Mouse (Mus musculus) lung, embryonic 14.5 days (tissue): ENCODE results near the gene Gbe1. TPM values are rescaled to one million over a fixed set of nuclear protein-coding genes. Genes with fewer than 3 reads are reported as not detected.

Experiments
- ATAC-seq: fragments of 200-750 bp; cut with Nextera tagmentation; 2 replicates; pipeline ENCODE4 v1.8.0; 2017; ENCODE audit warnings: mild to moderate bottlenecking, moderate TSS enrichment, moderate library complexity; ENCODE audit not compliant: insufficient read depth
- DNase-seq: peaks from one replicate; pipeline ENCODE4 v3.0.0-alpha.2; 2015
- H3K27ac ChIP-seq: fragments of 300-500 bp; sonication (generic); 2 replicates; pipeline ENCODE4 v1.5.1; 2014; ENCODE audit warnings: low read depth, mild to moderate bottlenecking, moderate library complexity
- H3K27me3 ChIP-seq: fragments of 300-500 bp; sonication (generic); 2 replicates; pipeline ENCODE4 v1.6.1; 2014; ENCODE audit warnings: low read length, control low read depth; ENCODE audit not compliant: insufficient read depth
- H3K36me3 ChIP-seq: fragments of 300-500 bp; sonication (generic); 2 replicates; pipeline ENCODE4 v1.6.1; 2014; ENCODE audit warnings: control low read depth; ENCODE audit not compliant: insufficient read depth
- H3K4me1 ChIP-seq: fragments of 300-500 bp; sonication (generic); 2 replicates; pipeline ENCODE4 v1.6.1; 2014; ENCODE audit warnings: antibody characterized with exemption, control low read depth; ENCODE audit not compliant: insufficient read depth
- H3K4me2 ChIP-seq: fragments of 300-500 bp; sonication (generic); 2 replicates; pipeline ENCODE4 v1.6.1; 2014; ENCODE audit warnings: mild to moderate bottlenecking
- H3K4me3 ChIP-seq: fragments of 300-500 bp; sonication (generic); 2 replicates; pipeline ENCODE4 v1.5.1; 2014; ENCODE audit warnings: low read depth, low read length
- H3K9ac ChIP-seq: fragments of 300-500 bp; sonication (generic); 2 replicates; pipeline ENCODE4 v1.6.1; 2014
- H3K9me3 ChIP-seq: fragments of 300-500 bp; sonication (generic); 2 replicates; pipeline ENCODE4 v1.6.1; 2016; ENCODE audit warnings: low read depth, low read length, control low read depth
- CTCF ChIP-seq: IDR thresholded peaks from 2 replicates; pipeline ENCODE4 v1.5.1; 2016; ENCODE audit warnings: antibody characterized with exemption, low read depth
- WGBS: fragments of 180-500 bp; shearing (Covaris S2); extraction: QIAGEN DNeasy Blood & Tissue Kit; methylation state at CpG from one replicate; pipeline ENCODE4 v1.1.7; 2014; 5-methylcytosine and 5-hydroxymethylcytosine counted together
- polyA plus RNA-seq: library from polyadenylated mRNA; unstranded; fragments of >200 nt; fragmentation: Nextera tagmentation; extraction: Ambion mirVana; gene quantifications from 2 replicates; pipeline ENCODE4 v1.2.1, GENCODE M21; 2014

Gbe1 gene
- polyA plus RNA-seq, result 19.1 and 20.8 TPM in 2 replicates

DNA sequence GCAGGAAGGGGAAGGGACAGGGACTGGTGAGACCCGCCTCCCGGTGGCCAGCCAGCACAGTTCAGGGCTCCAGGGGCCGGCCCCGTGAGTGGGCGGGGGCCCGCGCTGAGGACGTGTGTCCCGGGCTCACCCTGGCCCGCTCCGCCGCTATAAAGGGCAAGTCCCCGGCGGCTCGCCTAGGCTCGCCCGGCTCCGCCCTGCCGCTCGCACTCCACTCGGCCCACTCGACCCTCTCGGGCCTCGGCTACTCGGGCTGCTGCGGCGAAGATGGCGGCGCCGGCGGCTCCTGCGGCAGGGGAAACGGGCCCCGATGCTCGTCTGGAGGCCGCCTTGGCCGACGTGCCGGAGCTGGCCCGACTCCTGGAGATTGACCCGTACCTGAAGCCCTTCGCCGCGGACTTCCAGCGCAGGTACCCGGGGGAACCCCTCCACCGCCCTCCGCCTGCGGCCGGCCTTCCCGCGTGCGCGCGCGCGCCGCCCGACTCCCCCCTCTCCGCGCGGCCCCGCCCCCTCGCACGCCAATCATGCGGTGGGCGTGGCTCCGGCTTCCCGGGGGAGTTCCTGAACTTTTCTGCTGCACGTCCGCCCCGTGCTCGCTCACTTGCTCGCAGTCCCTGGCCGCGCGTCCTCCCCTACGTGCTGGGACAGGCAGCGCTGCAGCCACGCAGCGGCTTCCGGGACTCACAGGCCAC lies at the start of gene Gbe1:
Gbe1 (plus strand) TSS at position 64 of the 692 bp plus-strand sequence.
- Histone ChIP-seq H3K4me1 (no peaks in the 10 kb centered on the region), H3K9me3 (no peaks in the 10 kb centered on the region), H3K4me3 (peak within 1 kb of the TSS; percentile 60), H3K27me3 (no peaks in the 10 kb centered on the region), H3K9ac (peak within 1 kb of the TSS; percentile 82), H3K4me2 (peak within 1 kb of the TSS; percentile 64), H3K27ac (peak within 1 kb of the TSS; percentile 92), H3K36me3 (no peaks in the 10 kb centered on the region)
- ATAC-seq (peak; percentile 99), DNase-seq (peak; percentile 98)
- under 1% methylated on average over 74 of the region's 82 CpGs for WGBS
- TF ChIP-seq CTCF, result no peak

DNA sequence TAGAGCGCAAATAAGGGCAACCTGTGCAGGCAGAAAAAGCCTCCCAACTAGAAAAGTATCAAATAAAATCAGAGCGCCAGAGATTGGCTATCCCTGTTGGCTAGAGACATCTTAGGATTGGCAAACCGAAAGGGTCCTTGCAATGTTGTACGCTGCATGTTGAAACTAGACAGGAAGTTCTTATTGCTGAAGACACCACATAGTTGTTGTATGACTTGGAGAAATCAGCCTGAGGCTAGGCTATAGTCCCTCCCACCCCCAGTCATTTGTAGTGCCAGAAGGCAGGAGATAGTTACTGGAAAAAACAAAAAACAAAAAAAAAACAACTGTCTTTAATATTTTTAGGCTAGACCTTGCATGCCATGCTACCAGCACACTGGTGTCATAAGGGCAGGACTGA lies 3.1 kb upstream of the Gbe1 start:
- Histone ChIP-seq H3K4me2 (no peak overlapping the region), H3K9ac (no peak overlapping the region), H3K4me3 (no peak overlapping the region), H3K27me3 (no peaks in the 10 kb centered on the region), H3K4me1 (no peaks in the 10 kb centered on the region), H3K9me3 (no peaks in the 10 kb centered on the region), H3K27ac (no peak overlapping the region), H3K36me3 (no peaks in the 10 kb centered on the region)
- no peak for TF ChIP-seq CTCF
- ATAC-seq, result no peak
- 91% methylated on average over 4 of the region's 4 CpGs for WGBS
- no peak for DNase-seq

DNA sequence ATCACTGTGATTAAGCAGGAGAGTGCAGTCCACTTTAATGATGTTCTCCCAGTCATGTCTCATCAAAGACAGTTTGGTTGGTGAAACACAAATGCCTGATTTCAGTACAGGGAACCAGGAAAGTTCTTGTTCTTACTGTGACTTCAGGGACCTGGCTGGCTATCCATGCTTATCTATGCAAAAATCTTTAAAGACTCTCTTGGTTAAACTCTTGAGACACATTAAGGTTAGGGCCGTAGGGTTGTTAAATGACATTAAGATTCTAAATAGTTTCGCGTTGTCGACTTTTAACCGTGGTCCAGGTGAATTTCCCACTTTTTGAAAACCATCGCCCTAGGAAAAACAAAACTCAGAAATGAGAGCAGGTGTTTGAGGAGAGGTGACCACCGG lies 258 bp upstream of the Gbe1 start:
- Histone ChIP-seq H3K4me3 (peak overlapping the region; percentile 60), H3K27me3 (no peaks in the 10 kb centered on the region), H3K36me3 (no peaks in the 10 kb centered on the region), H3K27ac (peak overlapping the region; percentile 92), H3K9me3 (no peaks in the 10 kb centered on the region), H3K4me2 (peak overlapping the region; percentile 64), H3K9ac (peak overlapping the region; percentile 82), H3K4me1 (no peaks in the 10 kb centered on the region)
- WGBS, result 4% methylated on average over 7 of the region's 7 CpGs
- DNase-seq (peak; percentile 10), ATAC-seq (peak; percentile 2; the same call in 1 of the 2 replicates)
- peak; percentile 27; the same call in 1 of the 2 replicates for TF ChIP-seq CTCF

DNA sequence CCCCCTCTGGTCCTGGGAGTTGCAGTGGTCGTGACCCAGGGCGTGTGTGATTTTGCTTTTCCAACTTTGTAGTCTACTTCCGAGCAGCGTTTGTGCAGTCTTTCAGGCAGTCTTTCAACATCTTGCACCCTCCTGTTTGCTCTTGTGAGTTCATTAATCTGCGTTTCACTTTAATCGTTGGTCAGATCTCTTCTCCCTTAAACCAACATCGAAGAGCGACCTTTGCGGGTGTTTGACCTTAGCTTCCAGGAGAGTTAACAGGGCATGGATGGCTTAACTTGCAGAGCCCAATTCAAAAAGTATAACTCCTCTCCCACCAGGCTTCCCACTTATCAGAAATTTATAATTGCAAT lies 805 bp downstream of the Gbe1 start:
- 0% methylated on average over 9 of the region's 9 CpGs for WGBS
- ATAC-seq (no peak), DNase-seq (no peak)
- Histone ChIP-seq H3K4me1 (no peaks in the 10 kb centered on the region), H3K4me2 (peak overlapping the region; percentile 64), H3K27me3 (no peaks in the 10 kb centered on the region), H3K27ac (peak overlapping the region; percentile 92), H3K9ac (peak overlapping the region; percentile 82), H3K4me3 (peak overlapping the region; percentile 60), H3K36me3 (no peaks in the 10 kb centered on the region), H3K9me3 (no peaks in the 10 kb centered on the region)
- TF ChIP-seq CTCF, result no peak

DNA sequence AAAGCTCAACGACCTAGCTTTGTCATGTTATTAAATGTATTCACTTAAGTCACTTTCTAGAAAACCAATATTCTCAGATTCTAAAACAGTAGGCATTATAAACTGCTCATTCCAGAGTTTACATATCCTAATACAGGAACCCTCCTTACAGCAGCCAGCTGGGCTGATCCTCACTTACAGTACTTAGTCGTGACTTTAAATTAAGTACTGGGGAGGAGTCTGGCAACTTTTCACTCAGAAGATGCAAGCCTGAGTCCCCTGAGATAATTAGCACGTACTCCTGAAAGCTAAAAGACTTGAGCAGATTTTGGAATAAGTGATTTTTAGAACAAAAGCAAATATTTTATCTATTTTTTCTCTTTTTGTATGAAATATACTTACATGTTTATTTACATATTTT lies 1.5 kb downstream of the Gbe1 start:
- Histone ChIP-seq H3K36me3 (no peaks in the 10 kb centered on the region), H3K4me1 (no peaks in the 10 kb centered on the region), H3K27me3 (no peaks in the 10 kb centered on the region), H3K9me3 (no peaks in the 10 kb centered on the region), H3K27ac (no peak overlapping the region), H3K4me3 (no peak overlapping the region), H3K4me2 (peak overlapping the region; percentile 64; the same call in 1 of the 2 replicates), H3K9ac (no peak overlapping the region)
- no peak for ATAC-seq
- TF ChIP-seq CTCF, result no peak
- DNase-seq, result peak; percentile 14
- WGBS, result 55% methylated on average over 3 of the region's 3 CpGs

DNA sequence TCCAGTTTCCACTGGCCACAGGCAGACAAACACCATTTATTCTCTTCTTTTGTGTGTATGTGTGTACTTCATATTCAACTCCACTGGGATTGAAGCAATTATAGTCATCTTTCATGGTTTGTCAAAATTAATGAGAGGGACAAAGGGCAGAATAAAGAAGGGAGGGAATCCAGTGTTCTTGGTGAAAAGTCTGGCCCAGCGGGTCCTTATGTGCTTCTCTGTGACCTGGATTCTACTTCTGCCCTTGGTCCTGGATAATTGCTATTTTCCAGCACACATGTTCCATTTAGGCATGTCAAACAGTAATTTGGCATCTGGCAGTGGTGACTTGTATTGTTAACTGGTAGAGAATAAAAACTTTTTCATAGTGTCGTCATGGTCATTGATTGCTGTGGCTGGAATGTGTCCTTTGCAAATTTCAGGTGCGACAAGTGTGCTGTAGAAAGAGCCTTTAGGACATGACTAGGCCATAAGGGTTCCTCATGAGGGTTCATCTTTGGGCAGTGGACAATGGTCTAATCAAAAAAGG lies 2.2 kb downstream of the Gbe1 start:
- no peaks in the 10 kb centered on the region for H3K27me3 ChIP-seq
- no peak overlapping the region for H3K9ac ChIP-seq
- H3K4me1 ChIP-seq, result 0 out of 2 replicates have a peak, but pooled peaks cover 3% of the 10 kb centered on the region
- no peak overlapping the region for H3K27ac ChIP-seq
- DNase-seq (no peak), ATAC-seq (no peak)
- WGBS, result 87% methylated on average over 3 of the region's 3 CpGs
- TF ChIP-seq CTCF, result no peak
- no peaks in the 10 kb centered on the region for H3K36me3 ChIP-seq
- H3K9me3 ChIP-seq, result no peaks in the 10 kb centered on the region
- H3K4me3 ChIP-seq, result no peak overlapping the region
- H3K4me2 ChIP-seq, result no peak overlapping the region

DNA sequence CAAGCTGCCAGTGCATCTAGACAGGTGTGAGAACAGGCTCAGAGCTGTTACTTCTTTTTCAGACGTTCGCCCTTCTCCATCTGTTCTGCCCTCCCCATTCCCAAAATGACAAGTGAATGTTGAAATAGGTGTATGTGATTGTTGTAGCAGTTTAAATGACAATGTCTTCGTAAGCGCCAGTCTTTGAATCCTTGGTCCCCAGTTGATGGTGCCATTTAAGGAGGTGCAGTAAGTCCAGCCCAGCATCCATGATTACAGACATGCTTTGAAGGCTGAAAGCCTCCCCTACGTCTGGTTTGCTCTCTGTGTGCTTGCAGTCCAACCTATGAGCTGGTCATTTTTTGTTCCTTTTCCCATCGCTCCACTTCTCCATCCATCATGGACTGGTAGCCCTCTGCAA lies 5.6 kb downstream of the Gbe1 start:
- H3K27me3 ChIP-seq, result no peaks in the 10 kb centered on the region
- TF ChIP-seq CTCF, result no peak
- 88% methylated on average over 6 of the region's 6 CpGs for WGBS
- no peak overlapping the region for H3K4me2 ChIP-seq
- H3K4me1 ChIP-seq, result 0 out of 2 replicates have a peak, but pooled peaks cover 4% of the 10 kb centered on the region
- H3K36me3 ChIP-seq, result no peaks in the 10 kb centered on the region
- H3K9me3 ChIP-seq, result no peaks in the 10 kb centered on the region
- no peak overlapping the region for H3K4me3 ChIP-seq
- ATAC-seq (no peak), DNase-seq (no peak)
- no peak overlapping the region for H3K27ac ChIP-seq
- no peak overlapping the region for H3K9ac ChIP-seq
